Mouse (Mus musculus) intestine, postnatal 0 days (tissue): Measurements from ENCODE around the gene Mki67. TPM values are rescaled to one million over a fixed set of nuclear protein-coding genes. Genes with fewer than 3 reads are reported as not detected.

ENCODE experiments used
- ATAC-seq: fragments of 200-750 bp; cut with Nextera tagmentation; 2 replicates; pipeline ENCODE4 v1.8.0; 2017; ENCODE audit warnings: mild to moderate bottlenecking, moderate TSS enrichment, moderate library complexity
- H3K27ac ChIP-seq: fragments of 300-500 bp; sonication (generic); 2 replicates; pipeline ENCODE4 v1.5.1; 2014; ENCODE audit warnings: mild to moderate bottlenecking, low read depth, low read length, moderate library complexity
- H3K27me3 ChIP-seq: fragments of 300-500 bp; sonication (generic); replicated peaks from 2 replicates; pipeline ENCODE4 v1.6.1; 2014; ENCODE audit warnings: low read length, mixed read lengths; ENCODE audit not compliant: control insufficient read depth, insufficient read depth
- H3K36me3 ChIP-seq: fragments of 300-500 bp; sonication (generic); 2 replicates; pipeline ENCODE4 v1.6.1; 2014; ENCODE audit warnings: mild to moderate bottlenecking, moderate library complexity; ENCODE audit not compliant: control insufficient read depth, insufficient read depth
- H3K4me1 ChIP-seq: fragments of 300-500 bp; sonication (generic); replicated peaks from 2 replicates; pipeline ENCODE4 v1.6.1; 2014; ENCODE audit warnings: antibody characterized with exemption, low read length, mixed read lengths; ENCODE audit not compliant: control insufficient read depth, insufficient read depth
- H3K4me2 ChIP-seq: fragments of 300-500 bp; sonication (generic); replicated peaks from 2 replicates; pipeline ENCODE4 v1.6.1; 2014; ENCODE audit warnings: low read depth, mild to moderate bottlenecking, moderate library complexity
- H3K4me3 ChIP-seq: fragments of 300-500 bp; sonication (generic); 2 replicates; pipeline ENCODE4 v1.5.1; 2014; ENCODE audit warnings: low read depth, low read length
- H3K9ac ChIP-seq: fragments of 300-500 bp; sonication (generic); 2 replicates; pipeline ENCODE4 v1.6.1; 2014; ENCODE audit warnings: mild to moderate bottlenecking, low read depth, low read length
- H3K9me3 ChIP-seq: fragments of 300-500 bp; sonication (generic); 2 replicates; pipeline ENCODE4 v1.6.1; 2016; ENCODE audit warnings: mixed run types; ENCODE audit not compliant: control insufficient read depth
- CTCF ChIP-seq: sonication (generic); IDR thresholded peaks from 2 replicates; pipeline ENCODE4 v1.5.1; 2016; ENCODE audit warnings: low read depth, mild to moderate bottlenecking, control low read depth, antibody characterized with exemption, moderate library complexity
- WGBS: fragments of 180-500 bp; shearing (Covaris S2); extraction: QIAGEN DNeasy Blood & Tissue Kit; methylation state at CpG from one replicate; pipeline ENCODE4 v1.1.7; 2014; 5-methylcytosine and 5-hydroxymethylcytosine counted together
- polyA plus RNA-seq: library from polyadenylated mRNA; unstranded; fragments of >200 nt; fragmentation: Nextera tagmentation; extraction: Ambion mirVana; gene quantifications from 2 replicates; pipeline ENCODE4 v1.2.1, GENCODE M21; 2015

The Mki67 gene
- polyA plus RNA-seq, 1 experiment from 2014 or later = 9.0 TPM

DNA sequence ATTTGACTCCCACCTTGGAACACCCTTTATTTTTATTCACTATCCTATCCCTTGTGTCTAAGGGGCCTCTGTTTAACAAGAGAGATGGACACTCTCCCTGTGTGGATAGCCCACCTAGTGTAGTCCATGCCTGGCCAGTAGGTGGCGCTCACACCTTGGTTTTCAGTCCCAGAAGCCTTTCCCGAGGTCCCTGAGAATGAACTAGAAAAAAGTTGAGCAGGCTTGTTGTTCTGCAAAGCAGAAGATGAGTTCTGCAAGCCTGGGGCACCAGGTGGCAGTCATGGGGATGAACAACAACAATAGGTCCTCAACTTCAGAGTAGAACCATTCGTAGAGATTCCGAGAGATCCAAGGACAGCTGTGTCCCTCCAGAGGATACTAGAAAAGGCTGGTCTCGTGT is 35.8 kb downstream of the Mki67 start:
- WGBS = 66% methylated on average over 5 of the region's 5 CpGs
- H3K36me3 ChIP-seq = peaks cover 9% of the 10 kb centered on the region; the same call in 1 of the 2 replicates
- peak; percentile 54 for ATAC-seq

DNA sequence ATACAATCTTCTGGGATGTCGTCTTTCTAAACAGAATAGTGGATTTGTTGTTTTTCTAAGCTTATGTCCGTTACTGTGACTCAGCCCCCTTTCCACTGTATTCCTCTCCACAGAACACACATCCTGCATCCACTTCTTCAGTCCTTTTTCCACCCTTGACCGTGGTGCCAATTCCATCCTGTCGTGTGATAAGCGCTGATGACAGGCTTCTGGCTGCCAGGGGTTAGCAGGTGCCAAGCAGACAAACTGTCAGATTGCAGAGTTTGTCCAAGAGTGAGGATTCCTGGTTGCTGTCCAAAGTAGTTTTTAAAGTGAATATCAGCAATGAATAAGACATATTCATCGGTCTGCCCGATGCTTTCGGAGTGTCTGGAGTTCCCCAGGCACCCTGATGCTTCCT is 39.4 kb downstream of the Mki67 start:
- Histone ChIP-seq H3K9me3 (no peaks in the 10 kb centered on the region), H3K4me1 (no peaks in the 10 kb centered on the region), H3K4me3 (no peak overlapping the region), H3K9ac (no peak overlapping the region), H3K4me2 (no peak overlapping the region), H3K27ac (no peak overlapping the region), H3K27me3 (no peaks in the 10 kb centered on the region), H3K36me3 (0 out of 2 replicates have a peak, but pooled peaks cover 4% of the 10 kb centered on the region)
- WGBS = 83% methylated on average over 8 of the region's 8 CpGs
- no peak for TF ChIP-seq CTCF
- ATAC-seq = no peak

More for the DNA sequence above, 35.8 kb downstream of the Mki67 start:
- Histone ChIP-seq H3K4me2 (no peak overlapping the region), H3K4me1 (no peaks in the 10 kb centered on the region), H3K27me3 (no peaks in the 10 kb centered on the region), H3K27ac (no peak overlapping the region), H3K9me3 (no peaks in the 10 kb centered on the region), H3K4me3 (no peak overlapping the region), H3K9ac (no peak overlapping the region)
- peak; percentile 85 for TF ChIP-seq CTCF

DNA sequence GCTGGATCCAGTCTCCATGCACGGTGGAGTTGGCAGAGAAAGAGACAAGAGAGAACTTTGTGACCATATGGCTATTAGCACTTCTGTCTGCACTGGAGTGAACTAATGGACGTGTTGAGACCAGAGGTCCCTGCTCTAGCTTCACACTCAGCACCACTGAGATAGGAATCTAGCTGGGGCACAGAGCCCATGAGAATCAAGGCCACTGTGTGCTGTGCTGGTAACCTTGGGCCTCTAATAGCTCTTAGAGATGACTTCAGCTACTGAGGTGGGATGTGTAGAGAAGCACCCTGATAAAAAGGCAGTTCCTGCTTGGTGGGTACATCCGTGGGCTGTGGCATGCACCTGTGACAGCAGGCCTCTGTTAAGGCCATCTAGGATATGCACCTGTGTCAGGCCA is 42.6 kb downstream of the Mki67 start:
- Histone ChIP-seq H3K9ac (no peak overlapping the region), H3K9me3 (no peaks in the 10 kb centered on the region), H3K4me2 (no peak overlapping the region), H3K4me1 (no peaks in the 10 kb centered on the region), H3K36me3 (peaks cover 4% of the 10 kb centered on the region; the same call in 1 of the 2 replicates), H3K27me3 (no peaks in the 10 kb centered on the region), H3K27ac (no peak overlapping the region), H3K4me3 (no peak overlapping the region)
- TF ChIP-seq CTCF = no peak
- no peak for ATAC-seq
- 62% methylated on average over 3 of the region's 3 CpGs for WGBS

DNA sequence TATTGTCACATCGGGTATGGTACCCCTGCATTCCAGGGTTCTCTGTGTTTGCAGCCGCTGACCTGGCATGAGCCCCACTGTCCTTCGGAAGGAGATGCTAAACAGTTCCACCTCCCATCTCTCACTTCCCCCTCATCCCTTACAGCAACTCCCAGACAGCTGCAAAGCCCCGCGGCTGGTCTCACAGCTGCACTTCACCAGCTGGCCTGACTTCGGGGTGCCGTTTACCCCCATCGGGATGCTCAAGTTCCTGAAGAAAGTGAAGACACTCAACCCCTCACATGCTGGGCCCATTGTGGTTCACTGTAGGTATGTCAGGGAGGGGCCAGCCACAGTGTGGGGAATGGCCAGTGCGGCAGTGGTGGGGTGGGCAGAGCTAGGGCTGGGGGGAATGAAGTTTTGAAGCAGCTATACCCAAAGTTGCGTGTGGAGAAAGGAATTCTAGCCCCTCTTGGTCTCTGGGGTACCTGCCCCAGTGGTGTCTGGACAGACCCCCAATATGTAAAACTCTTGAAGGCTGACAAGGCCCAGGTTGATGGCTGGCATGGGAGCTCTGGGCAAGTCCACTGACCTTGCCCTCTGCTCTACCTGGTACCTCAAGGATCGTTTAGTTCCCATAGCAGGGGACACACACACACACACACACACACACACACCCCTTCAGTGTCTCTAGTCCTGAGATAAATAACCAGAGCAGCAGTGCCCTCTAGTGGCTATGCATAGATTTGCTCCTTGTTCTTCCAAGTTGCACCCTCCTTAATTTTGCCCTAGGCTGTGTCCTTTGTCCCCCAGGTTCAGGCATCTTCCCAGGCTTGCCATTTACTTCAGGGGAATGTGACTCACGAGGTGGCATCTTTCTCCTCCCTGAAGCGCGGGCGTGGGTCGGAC is 47.1 kb downstream of the Mki67 start:
- peaks cover 6% of the 10 kb centered on the region; the same call in 1 of the 2 replicates for H3K36me3 ChIP-seq
- no peak overlapping the region for H3K4me3 ChIP-seq
- H3K9ac ChIP-seq = no peak overlapping the region
- no peak overlapping the region for H3K27ac ChIP-seq
- WGBS = 43% methylated on average over 16 of the region's 16 CpGs
- no peaks in the 10 kb centered on the region for H3K4me1 ChIP-seq
- no peaks in the 10 kb centered on the region for H3K27me3 ChIP-seq
- no peak overlapping the region for H3K4me2 ChIP-seq
- ATAC-seq = 0 out of 2 replicates have a peak, but pooled peaks have one; percentile 25
- H3K9me3 ChIP-seq = no peaks in the 10 kb centered on the region
- peak; percentile 90 for TF ChIP-seq CTCF

DNA sequence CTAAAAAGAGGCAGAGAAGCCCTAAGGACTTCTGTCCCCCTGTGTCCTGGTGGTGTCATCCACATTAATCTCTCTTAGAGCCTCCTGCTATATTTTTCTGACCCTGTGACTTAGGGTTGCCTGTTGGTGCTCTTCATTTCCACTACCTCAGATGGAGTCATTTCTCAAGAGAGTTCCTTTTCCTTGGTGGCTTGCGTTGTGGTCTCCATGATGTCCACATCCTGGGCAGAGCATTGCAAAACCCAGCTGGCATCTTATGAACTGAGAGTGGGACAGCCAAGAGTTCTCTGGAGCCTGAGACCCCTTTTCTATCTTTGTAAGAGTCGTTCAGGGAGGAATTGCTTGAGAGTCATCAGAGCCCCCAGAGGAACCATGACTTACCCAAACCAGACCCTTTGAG is 49.8 kb downstream of the Mki67 start:
- 83% methylated on average over 2 of the region's 2 CpGs for WGBS

DNA sequence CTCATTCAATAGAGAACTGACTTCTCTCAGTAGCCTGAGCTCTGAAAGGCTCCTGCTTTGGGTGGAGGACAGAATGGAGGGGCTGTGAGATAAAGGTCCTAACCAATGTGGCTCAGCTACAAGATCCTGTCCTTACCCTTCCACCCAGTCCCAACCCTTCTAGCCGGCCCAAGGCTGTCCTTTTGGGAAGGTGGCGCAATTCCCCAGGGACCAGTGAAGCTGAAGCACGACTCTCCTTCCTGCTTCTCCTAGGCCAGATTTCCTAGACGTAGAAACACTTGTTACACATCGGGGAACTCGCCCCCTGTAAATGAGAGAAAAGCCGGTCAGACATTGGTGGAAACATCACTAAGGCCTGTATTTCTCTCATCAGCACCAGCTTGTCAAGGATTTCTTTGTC is 52.0 kb downstream of the Mki67 start:
- no peak for TF ChIP-seq CTCF
- ATAC-seq = no peak
- Histone ChIP-seq H3K9ac (no peak overlapping the region), H3K36me3 (peaks cover 7% of the 10 kb centered on the region; the same call in 1 of the 2 replicates), H3K4me1 (no peaks in the 10 kb centered on the region), H3K4me3 (no peak overlapping the region), H3K27me3 (no peaks in the 10 kb centered on the region), H3K27ac (no peak overlapping the region), H3K9me3 (no peaks in the 10 kb centered on the region), H3K4me2 (no peak overlapping the region)
- 81% methylated on average over 7 of the region's 7 CpGs for WGBS

More for the DNA sequence above, 49.8 kb downstream of the Mki67 start:
- Histone ChIP-seq H3K27me3 (no peaks in the 10 kb centered on the region), H3K4me2 (no peak overlapping the region), H3K4me3 (no peak overlapping the region), H3K27ac (no peak overlapping the region), H3K36me3 (peaks cover 11% of the 10 kb centered on the region; the same call in 1 of the 2 replicates), H3K9me3 (no peaks in the 10 kb centered on the region), H3K9ac (no peak overlapping the region), H3K4me1 (no peaks in the 10 kb centered on the region)
- ATAC-seq = no peak
- TF ChIP-seq CTCF = no peak
